Mouse (Mus musculus): ENCODE measurements around the gene Zfp688. TPM values are rescaled to one million over a fixed set of nuclear protein-coding genes. Genes with fewer than 3 reads are reported as not detected.
"Not testable (repeated sequence)": the region's sequence is repeated elsewhere in the genome, so short reads cannot be mapped to it uniquely, and the experiment has no call there.

The Zfp688 gene
- polyA plus RNA-seq, 1 experiment from 2014 or later, result 35.0 TPM

- Histone ChIP-seq H3K9me3 (peaks cover 7% of the 10 kb centered on the region; the same call in 1 of the 2 replicates), H3K4me1 (peaks cover 10% of the 10 kb centered on the region), H3K4me3 (no peak overlapping the region), H3K27me3 (ENCODE audit: poor library complexity, severe bottlenecking) (no peaks in the 10 kb centered on the region), H3K36me3 (replicated peaks) (peaks cover 12% of the 10 kb centered on the region), H3K27ac (no peak overlapping the region)
- DNase-seq (ENCODE audit: extremely low spot score, low spot score), result no peak
- WGBS, result 52% methylated on average over 2 of the region's 2 CpGs
These were observed 18.9 kb downstream of the Zfp688 start for GRCm38 (mm10) chr7:127402980-127403379.

GRCm38 (mm10) chr7:127400355-127400754 lies 21.5 kb downstream of the Zfp688 start:
- Histone ChIP-seq H3K9me3 (peaks cover 7% of the 10 kb centered on the region; the same call in 1 of the 2 replicates), H3K4me1 (no peaks in the 10 kb centered on the region), H3K27me3 (ENCODE audit: poor library complexity, severe bottlenecking) (no peaks in the 10 kb centered on the region), H3K4me3 (no peak overlapping the region), H3K27ac (no peak overlapping the region), H3K36me3 (replicated peaks) (peaks cover 12% of the 10 kb centered on the region)
- no peak for DNase-seq (ENCODE audit: extremely low spot score, low spot score)
- WGBS, result 70% methylated on average over 3 of the region's 3 CpGs

- Histone ChIP-seq H3K9me3 (no peaks in the 10 kb centered on the region), H3K27ac (peak overlapping the region; percentile 91), H3K36me3 (replicated peaks) (peaks cover 19% of the 10 kb centered on the region), H3K4me3 (peak overlapping the region; percentile 82), H3K4me1 (peaks cover 27% of the 10 kb centered on the region), H3K27me3 (ENCODE audit: poor library complexity, severe bottlenecking) (no peaks in the 10 kb centered on the region)
- WGBS, result 33% methylated on average over 7 of the region's 7 CpGs
- DNase-seq (ENCODE audit: extremely low spot score, low spot score), result no peak
These were observed 27.9 kb downstream of the Zfp688 start for GRCm38 (mm10) chr7:127393944-127394333.

- Histone ChIP-seq H3K27ac (peak within 1 kb of the TSS; percentile 91), H3K27me3 (ENCODE audit: poor library complexity, severe bottlenecking) (no peaks in the 10 kb centered on the region), H3K9me3 (no peaks in the 10 kb centered on the region), H3K36me3 (replicated peaks) (peaks cover 19% of the 10 kb centered on the region), H3K4me3 (peak within 1 kb of the TSS; percentile 82), H3K4me1 (peaks cover 27% of the 10 kb centered on the region)
- peak; percentile 96 for DNase-seq (ENCODE audit: extremely low spot score, low spot score)
- 1% methylated on average over 45 of the region's 45 CpGs for WGBS
These were observed 28.5 kb downstream of the Zfp688 start, which contains the start of gene E430018J23Rik for GRCm38 (mm10) chr7:127393157-127393943. TSS of gene E430018J23Rik (minus strand) at chr7:127393629.

GRCm38 (mm10) chr7:127392251-127392824 lies 29.5 kb downstream of the Zfp688 start:
- Histone ChIP-seq H3K4me3 (peak overlapping the region; percentile 82), H3K36me3 (replicated peaks) (peaks cover 19% of the 10 kb centered on the region), H3K9me3 (no peaks in the 10 kb centered on the region), H3K27ac (peak overlapping the region; percentile 91; the same call in 1 of the 2 replicates), H3K27me3 (ENCODE audit: poor library complexity, severe bottlenecking) (no peaks in the 10 kb centered on the region), H3K4me1 (peaks cover 27% of the 10 kb centered on the region)
- no peak for DNase-seq (ENCODE audit: extremely low spot score, low spot score)
- 89% methylated on average over 8 of the region's 8 CpGs for WGBS

DNA sequence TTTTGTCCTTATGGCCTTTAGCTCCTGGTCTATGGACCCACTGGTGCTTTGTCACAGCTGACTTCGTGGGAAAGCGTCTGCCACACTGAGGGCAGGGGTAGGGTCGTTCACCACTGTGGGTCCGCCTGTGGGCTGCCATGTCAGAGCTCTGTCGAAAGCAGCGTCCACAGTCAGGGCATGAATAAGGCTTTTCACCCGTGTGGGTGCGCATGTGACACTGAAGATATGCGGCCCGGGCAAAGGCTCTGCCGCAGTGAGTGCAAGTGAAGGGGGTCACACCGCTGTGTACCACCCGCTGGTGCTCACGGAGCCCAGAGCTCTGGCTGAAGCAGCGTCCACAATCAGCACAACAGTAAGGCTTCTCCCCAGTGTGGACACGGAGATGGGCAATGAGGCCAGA lies 30.3 kb downstream of the Zfp688 start:
- no peak for DNase-seq (ENCODE audit: extremely low spot score, low spot score)
- Histone ChIP-seq H3K9me3 (no peaks in the 10 kb centered on the region), H3K27ac (no peak overlapping the region), H3K4me3 (no peak overlapping the region; the same call in 1 of the 2 replicates), H3K27me3 (ENCODE audit: poor library complexity, severe bottlenecking) (no peaks in the 10 kb centered on the region), H3K36me3 (replicated peaks) (peaks cover 19% of the 10 kb centered on the region), H3K4me1 (peaks cover 34% of the 10 kb centered on the region)
- 97% methylated on average over 16 of the region's 16 CpGs for WGBS

- no peaks in the 10 kb centered on the region for H3K27me3 ChIP-seq (ENCODE audit: poor library complexity, severe bottlenecking)
- no peak for DNase-seq (ENCODE audit: extremely low spot score, low spot score)
- H3K9me3 ChIP-seq, result peaks cover 3% of the 10 kb centered on the region
- 79% methylated on average over 7 of the region's 7 CpGs for WGBS
- no peak overlapping the region for H3K27ac ChIP-seq
- peaks cover 39% of the 10 kb centered on the region for H3K4me1 ChIP-seq
- no peak overlapping the region for H3K4me3 ChIP-seq
- H3K36me3 ChIP-seq (replicated peaks), result peaks cover 23% of the 10 kb centered on the region
These were observed 31.6 kb downstream of the Zfp688 start for GRCm38 (mm10) chr7:127390306-127390705.

- peaks cover 44% of the 10 kb centered on the region for H3K36me3 ChIP-seq (replicated peaks)
- DNase-seq (ENCODE audit: extremely low spot score, low spot score); H3K27ac ChIP-seq; H3K27me3 ChIP-seq (ENCODE audit: poor library complexity, severe bottlenecking); H3K4me3 ChIP-seq: not testable (repeated sequence)
- H3K9me3 ChIP-seq, result peaks cover 16% of the 10 kb centered on the region
- H3K4me1 ChIP-seq, result peaks cover 31% of the 10 kb centered on the region
These were observed 33.7 kb downstream of the Zfp688 start for GRCm38 (mm10) chr7:127388201-127388600.

DNA sequence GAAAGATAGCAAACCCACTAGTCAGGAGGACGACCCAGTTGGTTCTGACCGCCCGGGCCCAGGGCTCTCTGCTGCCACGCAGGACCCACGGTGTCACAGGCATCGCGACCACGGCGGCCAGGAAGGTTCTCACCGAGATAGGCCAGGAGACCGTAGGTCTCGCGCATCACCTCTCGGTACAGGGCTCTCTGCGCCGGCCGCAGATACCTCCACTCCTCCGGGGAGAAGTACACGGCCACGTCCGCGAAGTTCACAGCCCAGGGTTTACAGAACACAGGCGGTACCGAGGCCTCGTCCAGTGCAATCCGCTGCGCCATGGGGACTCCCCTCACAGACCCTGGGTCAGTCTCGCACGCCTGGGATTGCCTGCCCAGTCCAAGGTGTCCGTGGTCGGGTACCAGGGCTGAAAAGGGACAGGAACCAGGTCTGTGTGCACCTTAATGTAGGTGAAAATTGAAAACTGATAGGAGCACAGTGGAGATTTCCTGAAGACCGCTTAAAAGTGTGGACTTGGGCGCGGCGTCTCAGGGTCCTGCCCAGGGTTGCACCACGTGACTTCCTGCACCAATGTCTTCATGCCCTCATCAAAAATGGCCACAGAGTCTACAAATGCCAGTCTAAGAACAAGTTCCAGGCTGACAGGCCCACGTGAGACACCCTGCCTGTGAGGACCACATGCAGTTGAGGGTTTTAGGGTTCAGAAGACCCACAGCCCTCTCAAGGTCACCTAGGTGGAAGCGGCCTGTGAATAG lies 35.1 kb downstream of the Zfp688 start, which contains the start of gene 9130019O22Rik:
Gene 9130019O22Rik, minus strand, starts transcription at position 526 of the 752 bp plus-strand sequence.
- H3K4me3 ChIP-seq, result peak within 1 kb of the TSS; percentile 64
- peaks cover 53% of the 10 kb centered on the region for H3K36me3 ChIP-seq (replicated peaks)
- WGBS, result 19% methylated on average over 38 of the region's 38 CpGs
- peak; percentile 78 for DNase-seq (ENCODE audit: extremely low spot score, low spot score)
- no peaks in the 10 kb centered on the region for H3K27me3 ChIP-seq (ENCODE audit: poor library complexity, severe bottlenecking)
- peak within 1 kb of the TSS; percentile 85 for H3K27ac ChIP-seq
- peaks cover 24% of the 10 kb centered on the region for H3K9me3 ChIP-seq
- H3K4me1 ChIP-seq, result peaks cover 18% of the 10 kb centered on the region

- H3K27ac ChIP-seq; H3K4me3 ChIP-seq; DNase-seq (ENCODE audit: extremely low spot score, low spot score); H3K27me3 ChIP-seq (ENCODE audit: poor library complexity, severe bottlenecking): not testable (repeated sequence)
- peaks cover 42% of the 10 kb centered on the region for H3K36me3 ChIP-seq (replicated peaks)
- 87% methylated on average over 4 of the region's 4 CpGs for WGBS
- peaks cover 24% of the 10 kb centered on the region for H3K9me3 ChIP-seq
- H3K4me1 ChIP-seq, result peaks cover 16% of the 10 kb centered on the region
These were observed 36.3 kb downstream of the Zfp688 start for GRCm38 (mm10) chr7:127385560-127385959.

DNA sequence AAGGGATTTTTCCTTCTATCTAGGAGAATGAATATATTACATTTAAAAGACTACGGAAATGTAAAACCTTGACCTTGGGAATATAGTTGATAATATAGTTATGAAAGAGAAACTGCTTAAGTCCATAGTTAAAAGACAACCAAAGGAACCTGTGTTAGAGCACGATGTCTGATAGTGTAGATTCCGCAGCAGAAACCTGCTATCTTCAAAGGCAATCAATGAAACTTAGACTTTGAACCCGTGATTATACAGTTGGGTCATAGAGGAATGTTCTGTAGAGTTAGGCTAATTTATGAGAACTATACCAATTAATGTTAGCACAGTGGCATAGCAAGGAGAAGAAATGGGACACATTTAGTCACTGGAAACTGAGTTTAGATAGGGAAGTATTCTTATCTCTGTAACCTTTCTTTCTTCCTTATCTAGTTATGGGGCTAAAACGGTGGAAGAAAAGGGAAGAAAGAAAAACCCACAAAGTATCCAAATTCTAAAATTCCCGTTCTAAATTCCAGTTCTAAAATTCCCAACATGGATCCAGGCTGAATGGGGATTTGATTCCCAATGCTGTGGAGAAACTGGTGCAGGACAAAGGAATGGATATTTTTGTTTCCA lies 43.5 kb downstream of the Zfp688 start:
- Histone ChIP-seq H3K36me3 (replicated peaks) (peaks cover 27% of the 10 kb centered on the region), H3K27me3 (ENCODE audit: poor library complexity, severe bottlenecking) (no peaks in the 10 kb centered on the region), H3K27ac (no peak overlapping the region), H3K9me3 (peaks cover 15% of the 10 kb centered on the region), H3K4me3 (no peak overlapping the region), H3K4me1 (peaks cover 10% of the 10 kb centered on the region)
- WGBS, result 84% methylated on average over 6 of the region's 6 CpGs
- no peak for DNase-seq (ENCODE audit: extremely low spot score, low spot score)

All from forebrain, embryonic 10.5 days (tissue).